ENCODE assay signal across 8 mouse cellular contexts in the genomic region with DNA sequence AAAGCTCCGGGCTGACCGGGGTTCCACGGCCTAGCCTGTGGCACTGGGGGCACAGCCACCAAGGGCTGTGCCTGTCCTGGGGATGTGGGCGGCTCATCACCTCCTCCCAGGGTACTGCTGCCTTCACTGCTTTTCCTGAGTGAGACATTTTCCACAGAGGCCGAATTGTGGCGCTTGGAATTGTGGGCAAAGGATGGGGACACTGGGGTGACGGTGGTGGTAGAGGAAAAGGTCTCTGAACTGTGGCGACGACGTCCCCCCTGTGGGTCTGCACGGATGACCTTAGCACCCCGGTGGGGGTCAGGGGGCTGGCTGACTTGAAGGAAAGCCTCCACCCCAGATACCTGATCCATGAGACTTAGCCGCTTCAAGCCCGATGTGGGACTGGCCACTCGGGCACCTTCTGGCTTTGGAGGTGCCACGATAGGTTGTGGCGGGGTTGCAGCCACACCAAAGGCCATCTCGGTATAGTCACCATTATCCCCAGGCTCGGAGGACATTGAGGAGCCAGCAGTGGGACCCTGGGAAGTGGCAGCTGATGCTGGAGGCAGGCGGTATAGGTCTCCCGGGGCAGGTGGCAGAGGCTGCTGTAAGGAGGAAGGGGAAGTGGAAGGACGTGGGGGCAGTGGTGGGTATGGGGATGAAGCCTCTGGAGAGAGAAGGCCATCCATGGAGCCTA. TPM values are rescaled to one million over a fixed set of nuclear protein-coding genes. Genes with fewer than 3 reads are reported as not detected.
A peak's percentile ranks its signal among the peaks of the same experiment; 100 is the strongest.
DNase-seq lines count a peak whose midpoint lies in the region; ATAC-seq lines count a peak whose summit lies in the region.

No protein-coding gene starts in this region.

- 63% methylated on average over 22 of the region's 22 CpGs for WGBS in kidney, embryonic 16.5 days
- 59% methylated on average over 22 of the region's 22 CpGs for WGBS in hindbrain, embryonic 15.5 days
- 70% methylated on average over 21 of the region's 22 CpGs for WGBS in midbrain, embryonic 14.5 days

- no peaks in the 10 kb centered on the region for H3K9me3 ChIP-seq in kidney, embryonic 16.5 days (ENCODE audit: low read length)
- H3K9me3 ChIP-seq in hindbrain, embryonic 15.5 days = no peaks in the 10 kb centered on the region
- no peaks in the 10 kb centered on the region for H3K9me3 ChIP-seq in midbrain, embryonic 14.5 days (ENCODE audit: control insufficient read depth, low read length)

- H3K4me1 ChIP-seq in kidney, embryonic 16.5 days (ENCODE audit: insufficient read depth, low read length) = peaks cover 72% of the 10 kb centered on the region
- H3K4me1 ChIP-seq in hindbrain, embryonic 15.5 days (replicated peaks) = peaks cover 74% of the 10 kb centered on the region
- peaks cover 70% of the 10 kb centered on the region for H3K4me1 ChIP-seq in midbrain, embryonic 14.5 days (ENCODE audit: control insufficient read depth, insufficient read depth, low read length)

- H3K27me3 ChIP-seq in kidney, embryonic 16.5 days (ENCODE audit: insufficient read depth, low read length) = no peaks in the 10 kb centered on the region
- H3K27me3 ChIP-seq in hindbrain, embryonic 15.5 days = no peaks in the 10 kb centered on the region
- H3K27me3 ChIP-seq in midbrain, embryonic 14.5 days (ENCODE audit: control insufficient read depth, insufficient read depth, low read length) = no peaks in the 10 kb centered on the region

- no peak for ATAC-seq in kidney, embryonic 16.5 days (ENCODE audit: low FRiP score, low TSS enrichment)
- no peak for ATAC-seq in hindbrain, embryonic 15.5 days (ENCODE audit: low FRiP score, low read depth)
- ATAC-seq in midbrain, embryonic 14.5 days (ENCODE audit: low FRiP score, low TSS enrichment) = no peak

- H3K4me2 ChIP-seq in kidney, embryonic 16.5 days (replicated peaks; ENCODE audit: low read depth, low read length) = peak overlapping the region; percentile 93
- peak overlapping the region; percentile 93 for H3K4me2 ChIP-seq in hindbrain, embryonic 15.5 days
- H3K4me2 ChIP-seq in midbrain, embryonic 14.5 days (ENCODE audit: low read length) = peak overlapping the region; percentile 83

- no peak for DNase-seq in kidney, adult 9 months
- DNase-seq in cerebellum, postnatal 14 days = peak; percentile 36 to 40
- no peak for DNase-seq in midbrain, embryonic 14.5 days
- DNase-seq in spleen, postnatal 36 days (ENCODE audit: low spot score in 2 of 2) = no peak
- DNase-seq in urinary bladder, adult 18-20 months (ENCODE audit: low spot score in 2 of 2) = no peak
- no peak for DNase-seq in left cerebral cortex, adult 9 months (ENCODE audit: low spot score in 2 of 2)

- H3K27ac ChIP-seq in kidney, embryonic 16.5 days (ENCODE audit: low read length) = no peak overlapping the region
- no peak overlapping the region for H3K27ac ChIP-seq in hindbrain, embryonic 15.5 days (replicated peaks)
- no peak overlapping the region for H3K27ac ChIP-seq in midbrain, embryonic 14.5 days (replicated peaks; ENCODE audit: low read depth, low read length)

- H3K36me3 ChIP-seq in kidney, embryonic 16.5 days (ENCODE audit: insufficient read depth, low read length) = peaks cover 3% of the 10 kb centered on the region; the same call in 1 of the 2 replicates
- no peaks in the 10 kb centered on the region for H3K36me3 ChIP-seq in hindbrain, embryonic 15.5 days
- 0 out of 2 replicates have a peak, but pooled peaks cover 7% of the 10 kb centered on the region for H3K36me3 ChIP-seq in midbrain, embryonic 14.5 days (ENCODE audit: control insufficient read depth, insufficient read depth, low read length)

- H3K9ac ChIP-seq in kidney, embryonic 16.5 days (replicated peaks; ENCODE audit: low read length) = peak overlapping the region; percentile 89
- H3K9ac ChIP-seq in hindbrain, embryonic 15.5 days = peak overlapping the region; percentile 52
- H3K9ac ChIP-seq in midbrain, embryonic 14.5 days (replicated peaks; ENCODE audit: low read length) = peak overlapping the region; percentile 60; the same call in 1 of the 2 replicates

- H3K4me3 ChIP-seq in kidney, embryonic 16.5 days (ENCODE audit: low read length) = peak overlapping the region; percentile 73
- peak overlapping the region; percentile 65 for H3K4me3 ChIP-seq in hindbrain, embryonic 15.5 days
- peak overlapping the region; percentile 78 for H3K4me3 ChIP-seq in midbrain, embryonic 14.5 days (replicated peaks; ENCODE audit: low read depth, low read length)

RNA-seq across cellular contexts. Expression of gene Irs2, which starts 3.3 kb away (rescaled TPM):
- polyA plus RNA-seq in kidney, embryonic 16.5 days (2015; fragmentation: Nextera tagmentation; extraction: Ambion mirVana) = 4.1 and 4.8 TPM in 2 replicates
- polyA plus RNA-seq in hindbrain, embryonic 15.5 days (2015; fragmentation: Nextera tagmentation; extraction: Ambion mirVana) = 6.0 and 6.3 TPM in 2 replicates
- polyA plus RNA-seq in midbrain, embryonic 14.5 days (2014; fragmentation: Nextera tagmentation; extraction: Ambion mirVana) = 5.2 and 5.4 TPM in 2 replicates

Comparison
In these comparisons a context has a peak if more than half of its experiments do, and no peak if none do; other contexts are left out.
1. DNase-seq: peak in cerebellum, postnatal 14 days (2 of 2); none in kidney, adult 9 months (single experiment), midbrain, embryonic 14.5 days (single experiment), spleen, postnatal 36 days (0 of 2), urinary bladder, adult 18-20 months (0 of 2) and left cerebral cortex, adult 9 months (0 of 2).
2. Peak in every context shown above with its lines, with median percentiles within 50 percentile points of each other: H3K4me2 ChIP-seq, H3K4me3 ChIP-seq and H3K9ac ChIP-seq.